Mouse (Mus musculus) midbrain, embryonic 11.5 days (tissue): ENCODE results near the gene Ctsd. TPM values are rescaled to one million over a fixed set of nuclear protein-coding genes. Genes with fewer than 3 reads are reported as not detected.
"Not testable (repeated sequence)": the region's sequence is repeated elsewhere in the genome, so short reads cannot be mapped to it uniquely, and the experiment has no call there.

Experiments
- ATAC-seq: fragments of 200-750 bp; cut with Nextera tagmentation; 2 replicates; pipeline ENCODE4 v1.8.0; 2017; ENCODE audit warnings: moderate TSS enrichment, moderate library complexity; ENCODE audit not compliant: low FRiP score
- DNase-seq: peaks from one replicate; pipeline ENCODE4 v3.0.0; 2015; ENCODE audit warnings: low spot score; ENCODE audit errors: missing footprints
- H3K27ac ChIP-seq: fragments of 300-500 bp; sonication (generic); 2 replicates; pipeline ENCODE4 v1.5.1; 2014; ENCODE audit warnings: low read depth, low read length
- H3K27me3 ChIP-seq: fragments of 300-500 bp; sonication (generic); 2 replicates; pipeline ENCODE4 v1.6.1; 2014; ENCODE audit warnings: mild to moderate bottlenecking, low read length, moderate library complexity, mixed read lengths; ENCODE audit not compliant: control insufficient read depth, insufficient read depth
- H3K36me3 ChIP-seq: fragments of 300-500 bp; sonication (generic); 2 replicates; pipeline ENCODE4 v1.6.1; 2014; ENCODE audit warnings: mild to moderate bottlenecking, low read length, moderate library complexity, mixed read lengths; ENCODE audit not compliant: control insufficient read depth, insufficient read depth
- H3K4me1 ChIP-seq: fragments of 300-500 bp; sonication (generic); 2 replicates; pipeline ENCODE4 v1.6.1; 2014; ENCODE audit warnings: low read length; ENCODE audit not compliant: control insufficient read depth, insufficient read depth
- H3K4me2 ChIP-seq: fragments of 300-500 bp; sonication (generic); 2 replicates; pipeline ENCODE4 v1.6.1; 2014; ENCODE audit warnings: mild to moderate bottlenecking, moderate library complexity
- H3K4me3 ChIP-seq: fragments of 300-500 bp; sonication (generic); 2 replicates; pipeline ENCODE4 v1.5.1; 2014; ENCODE audit warnings: low read depth, low read length
- H3K9ac ChIP-seq: fragments of 300-500 bp; sonication (generic); 2 replicates; pipeline ENCODE4 v1.6.1; 2014; ENCODE audit warnings: low read length
- H3K9me3 ChIP-seq: fragments of 300-500 bp; sonication (generic); 2 replicates; pipeline ENCODE4 v1.6.1; 2016; ENCODE audit warnings: low read length; ENCODE audit not compliant: control insufficient read depth
- WGBS: fragments of 180-500 bp; shearing (Covaris S2); extraction: QIAGEN DNeasy Blood & Tissue Kit; methylation state at CpG from one replicate; pipeline ENCODE4 v1.1.7; 2014; 5-methylcytosine and 5-hydroxymethylcytosine counted together
- polyA plus RNA-seq: library from polyadenylated mRNA; unstranded; fragments of >200 nt; fragmentation: Nextera tagmentation; extraction: Ambion mirVana; gene quantifications from 2 replicates; pipeline ENCODE4 v1.2.1, GENCODE M21; 2014

Ctsd gene
- polyA plus RNA-seq, 1 experiment from 2014 or later: 169 TPM

- Histone ChIP-seq H3K4me1 (no peaks in the 10 kb centered on the region), H3K27me3 (no peaks in the 10 kb centered on the region), H3K36me3 (no peaks in the 10 kb centered on the region), H3K9ac (no peak overlapping the region), H3K4me2 (no peak overlapping the region), H3K27ac (no peak overlapping the region), H3K9me3 (no peaks in the 10 kb centered on the region; the same call in 1 of the 2 replicates), H3K4me3 (no peak overlapping the region)
- ATAC-seq: no peak
- WGBS: 97% methylated on average over 8 of the region's 8 CpGs
- no peak for DNase-seq
Observed at GRCm38 (mm10) chr7:142408686-142409085, 20.8 kb upstream of the Ctsd start.

DNA sequence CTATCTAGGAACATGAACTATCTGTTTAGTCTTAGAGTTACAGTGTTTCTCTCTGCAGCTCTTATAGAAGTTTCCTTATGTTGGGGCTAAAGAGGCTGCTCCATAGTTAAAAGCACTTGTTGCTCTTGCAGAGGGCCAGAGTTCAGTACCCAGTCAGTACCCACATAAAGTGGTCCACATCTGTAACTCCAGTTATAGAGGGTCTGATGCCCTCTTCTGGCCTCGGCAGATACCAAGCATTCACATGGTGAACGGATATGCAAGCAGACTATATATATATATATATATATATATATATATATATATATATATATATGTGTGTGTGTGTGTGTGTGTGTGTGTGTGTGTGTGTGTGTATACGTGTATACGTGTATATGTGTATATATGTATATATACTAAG, 20.1 kb upstream of the Ctsd start:
- ATAC-seq (no peak), DNase-seq (no peak)
- no peak overlapping the region for H3K9ac ChIP-seq
- H3K4me2 ChIP-seq: no peak overlapping the region
- H3K9me3 ChIP-seq: no peaks in the 10 kb centered on the region; the same call in 1 of the 2 replicates
- no peaks in the 10 kb centered on the region for H3K36me3 ChIP-seq
- H3K27ac ChIP-seq: no peak overlapping the region
- no peaks in the 10 kb centered on the region for H3K27me3 ChIP-seq
- no peak overlapping the region for H3K4me3 ChIP-seq
- 70% methylated on average over 4 of the region's 4 CpGs for WGBS
- H3K4me1 ChIP-seq: no peaks in the 10 kb centered on the region

DNA sequence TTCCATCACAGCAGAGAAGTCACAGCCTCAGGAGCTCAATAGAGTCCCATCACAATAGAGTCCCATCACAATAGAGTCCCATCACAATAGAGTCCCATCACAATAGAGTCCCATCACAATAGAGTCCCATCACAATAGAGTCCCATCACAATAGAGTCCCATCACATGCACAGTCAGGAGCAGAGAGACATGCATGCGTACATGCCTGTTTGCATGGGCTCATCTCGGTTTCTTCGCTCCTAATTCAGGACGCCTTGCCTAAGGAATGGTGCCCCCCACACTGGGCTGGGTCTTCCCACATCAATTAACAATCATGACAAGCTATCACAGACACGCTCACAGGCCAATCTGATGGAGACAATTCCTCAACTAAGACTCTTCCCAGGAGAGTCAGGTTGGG, 17.3 kb upstream of the Ctsd start:
- DNase-seq, H3K27ac ChIP-seq, H3K27me3 ChIP-seq, H3K9me3 ChIP-seq, H3K9ac ChIP-seq, H3K4me3 ChIP-seq, H3K36me3 ChIP-seq, ATAC-seq, H3K4me2 ChIP-seq, H3K4me1 ChIP-seq: not testable (repeated sequence)
- WGBS: 91% methylated on average over 5 of the region's 5 CpGs

- H3K4me1 ChIP-seq: no peaks in the 10 kb centered on the region
- DNase-seq (no peak), ATAC-seq (no peak)
- no peak overlapping the region for H3K27ac ChIP-seq
- H3K36me3 ChIP-seq: no peaks in the 10 kb centered on the region
- 72% methylated on average over 4 of the region's 4 CpGs for WGBS
- no peak overlapping the region for H3K4me2 ChIP-seq
- no peak overlapping the region for H3K4me3 ChIP-seq
- no peaks in the 10 kb centered on the region for H3K27me3 ChIP-seq
- H3K9me3 ChIP-seq: no peaks in the 10 kb centered on the region; the same call in 1 of the 2 replicates
- H3K9ac ChIP-seq: no peak overlapping the region
Observed at GRCm38 (mm10) chr7:142403591-142403990, 15.8 kb upstream of the Ctsd start.

DNA sequence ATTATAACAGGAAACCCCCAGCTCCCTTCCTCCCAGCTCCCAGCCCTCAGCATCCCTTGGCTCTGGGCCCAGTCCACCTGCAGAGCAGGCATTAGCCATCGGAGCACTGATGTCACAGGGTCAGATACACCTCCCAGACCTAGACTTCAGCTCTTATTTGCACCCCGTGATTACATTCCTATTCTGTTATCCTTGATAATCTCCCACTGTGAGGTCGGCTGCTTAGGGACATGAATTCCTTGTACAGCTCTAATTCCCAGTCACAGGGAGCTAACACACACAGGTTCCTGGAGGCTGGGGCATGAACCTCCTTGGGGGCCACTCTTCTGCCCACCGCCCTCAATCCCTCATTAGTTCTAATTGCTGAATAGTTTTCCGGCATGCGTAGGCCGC, 12.9 kb upstream of the Ctsd start:
- H3K9me3 ChIP-seq: no peaks in the 10 kb centered on the region; the same call in 1 of the 2 replicates
- H3K36me3 ChIP-seq: no peaks in the 10 kb centered on the region
- 22% methylated on average over 7 of the region's 7 CpGs for WGBS
- H3K4me2 ChIP-seq: no peak overlapping the region
- peak; percentile 88 for DNase-seq
- no peak overlapping the region for H3K4me3 ChIP-seq
- H3K9ac ChIP-seq: no peak overlapping the region
- no peak overlapping the region for H3K27ac ChIP-seq
- H3K4me1 ChIP-seq: no peaks in the 10 kb centered on the region
- no peak for ATAC-seq
- H3K27me3 ChIP-seq: no peaks in the 10 kb centered on the region

GRCm38 (mm10) chr7:142400112-142400749, 12.4 kb upstream of the Ctsd start:
- no peaks in the 10 kb centered on the region for H3K4me1 ChIP-seq
- H3K9me3 ChIP-seq: no peaks in the 10 kb centered on the region; the same call in 1 of the 2 replicates
- DNase-seq (no peak), ATAC-seq (no peak)
- no peaks in the 10 kb centered on the region for H3K36me3 ChIP-seq
- no peak overlapping the region for H3K4me3 ChIP-seq
- WGBS: 56% methylated on average over 7 of the region's 7 CpGs
- H3K4me2 ChIP-seq: no peak overlapping the region
- no peaks in the 10 kb centered on the region for H3K27me3 ChIP-seq
- no peak overlapping the region for H3K27ac ChIP-seq
- H3K9ac ChIP-seq: no peak overlapping the region

GRCm38 (mm10) chr7:142399250-142399649, 11.4 kb upstream of the Ctsd start:
- Histone ChIP-seq H3K9me3 (no peaks in the 10 kb centered on the region), H3K27me3 (no peaks in the 10 kb centered on the region), H3K4me2 (no peak overlapping the region), H3K27ac (no peak overlapping the region), H3K36me3 (no peaks in the 10 kb centered on the region), H3K9ac (no peak overlapping the region), H3K4me1 (no peaks in the 10 kb centered on the region), H3K4me3 (no peak overlapping the region)
- WGBS: 79% methylated on average over 1 of the region's 1 CpGs
- DNase-seq: no peak
- no peak for ATAC-seq

GRCm38 (mm10) chr7:142398052-142398451, 10.2 kb upstream of the Ctsd start:
- no peak overlapping the region for H3K4me2 ChIP-seq
- no peak overlapping the region for H3K9ac ChIP-seq
- no peak for DNase-seq
- no peaks in the 10 kb centered on the region for H3K27me3 ChIP-seq
- no peaks in the 10 kb centered on the region for H3K9me3 ChIP-seq
- WGBS: 67% methylated on average over 2 of the region's 2 CpGs
- H3K4me1 ChIP-seq: no peaks in the 10 kb centered on the region
- H3K27ac ChIP-seq: no peak overlapping the region
- ATAC-seq: no peak
- H3K36me3 ChIP-seq: no peaks in the 10 kb centered on the region
- no peak overlapping the region for H3K4me3 ChIP-seq

DNA sequence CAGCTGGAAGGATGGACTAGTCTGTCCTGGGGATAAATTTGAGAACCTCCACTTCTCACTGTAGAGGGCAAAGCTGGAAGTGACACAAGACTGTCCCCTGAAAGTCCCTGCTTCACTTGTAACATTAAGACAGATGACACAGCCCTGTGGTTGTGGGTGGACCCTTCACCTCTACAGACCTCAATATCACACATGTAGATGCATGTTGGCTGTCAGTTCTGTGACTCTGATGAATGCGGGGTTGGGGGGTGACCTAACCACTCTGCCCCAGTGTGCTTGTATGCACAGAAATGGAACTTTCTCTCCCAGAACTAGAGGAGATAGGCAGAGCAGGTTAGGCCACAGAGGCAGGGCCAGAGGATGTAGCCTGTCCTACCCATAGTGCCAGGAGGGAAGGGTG, 8.8 kb upstream of the Ctsd start:
- DNase-seq (no peak), ATAC-seq (no peak)
- Histone ChIP-seq H3K27me3 (no peaks in the 10 kb centered on the region), H3K4me1 (no peaks in the 10 kb centered on the region), H3K4me3 (no peak overlapping the region), H3K27ac (no peak overlapping the region), H3K9me3 (no peaks in the 10 kb centered on the region), H3K4me2 (no peak overlapping the region), H3K9ac (no peak overlapping the region), H3K36me3 (no peaks in the 10 kb centered on the region)
- WGBS: 95% methylated on average over 1 of the region's 1 CpGs
